In genomic region chr4:105432461-105432860, GRCm38 (mm10) we compare ENCODE assay signal across 28 mouse cellular contexts.
A peak's percentile ranks its signal among the peaks of the same experiment; 100 is the strongest.
DNase-seq lines count a peak whose midpoint lies in the region; ATAC-seq and TF ChIP-seq lines count a peak whose summit lies in the region.
"Had no signal": no experiment of that assay in that cellular context is flagged by ENCODE, and none has a peak within 500 bp of the region (broad histone marks: within the 10 kb centered on the region; RNA-seq: fewer than 3 reads in every experiment).

No protein-coding gene starts in this region.

- TF ChIP-seq CTCF in lung, postnatal 0 days (IDR thresholded peaks at IDR 0.05) = no peak
- no peak for TF ChIP-seq CTCF in lung, adult 2 months (IDR thresholded peaks at IDR 0.05; ENCODE audit: insufficient read depth, low read length)
- TF ChIP-seq CTCF in C2C12 (IDR thresholded peaks at IDR 0.05; ENCODE audit: control insufficient read depth, insufficient read depth, insufficient read length) = no peak

- H3K4me3 ChIP-seq in lung, postnatal 0 days (ENCODE audit: low read depth, low read length) = no peak overlapping the region
- H3K4me3 ChIP-seq in lung, adult 2 months (replicated peaks; ENCODE audit: extremely low read depth, low read depth, low read length) = no peak overlapping the region
- H3K4me3 ChIP-seq in C2C12 (ENCODE audit: insufficient read depth, poor library complexity, severe bottlenecking) = no peak overlapping the region
- H3K4me3 ChIP-seq in liver, embryonic 11.5 days (ENCODE audit: low read depth, low read length) = no peak overlapping the region
- H3K4me3 ChIP-seq: embryonic facial prominence, embryonic 10.5 days; embryonic facial prominence, embryonic 13.5 days; erythroblast, embryonic 14.5 days; forebrain, embryonic 12.5 days; forebrain, embryonic 15.5 days; heart, embryonic 10.5 days; heart, embryonic 13.5 days had no signal

- H3K79me3 ChIP-seq in C2C12 (ENCODE audit: low read depth) = no peaks in the 10 kb centered on the region

- H3K9ac ChIP-seq in lung, postnatal 0 days (replicated peaks; ENCODE audit: low read depth) = no peak overlapping the region
- no peak overlapping the region for H3K9ac ChIP-seq in liver, embryonic 11.5 days (ENCODE audit: low read depth, low read length)
- H3K9ac ChIP-seq: embryonic facial prominence, embryonic 13.5 days; forebrain, embryonic 12.5 days; forebrain, embryonic 15.5 days; heart, embryonic 13.5 days; hindbrain, embryonic 14.5 days had no signal

- no peak; the same call in 1 of the 2 replicates for TF ChIP-seq EP300 in lung, postnatal 0 days (IDR thresholded peaks at IDR 0.05)

- H3K9me3 ChIP-seq in lung, postnatal 0 days (ENCODE audit: low read length) = no peaks in the 10 kb centered on the region
- no peaks in the 10 kb centered on the region for H3K9me3 ChIP-seq in liver, embryonic 11.5 days (ENCODE audit: control insufficient read depth, low read length)
- H3K9me3 ChIP-seq: embryonic facial prominence, embryonic 13.5 days; forebrain, embryonic 12.5 days; forebrain, embryonic 15.5 days; heart, embryonic 10.5 days; heart, embryonic 13.5 days had no signal

- no peak overlapping the region for H3ac ChIP-seq in C2C12 (ENCODE audit: control insufficient read depth, insufficient read length, low read depth)

- no peaks in the 10 kb centered on the region for H3K27me3 ChIP-seq in lung, postnatal 0 days (replicated peaks; ENCODE audit: insufficient read depth, low read length)
- H3K27me3 ChIP-seq in C2C12 (ENCODE audit: control insufficient read depth, insufficient read depth, insufficient read length) = no peaks in the 10 kb centered on the region
- H3K27me3 ChIP-seq in liver, embryonic 11.5 days (replicated peaks; ENCODE audit: control insufficient read depth, insufficient read depth, low read length) = no peaks in the 10 kb centered on the region
- H3K27me3 ChIP-seq: embryonic facial prominence, embryonic 13.5 days; forebrain, embryonic 12.5 days; forebrain, embryonic 15.5 days; heart, embryonic 13.5 days had no signal

- 65% methylated on average over 4 of the region's 4 CpGs for WGBS in lung, postnatal 0 days
- 63% methylated on average over 4 of the region's 4 CpGs for WGBS in lung, adult 2 months
- WGBS in liver, embryonic 11.5 days = 86% methylated on average over 4 of the region's 4 CpGs

- no peaks in the 10 kb centered on the region for H3K36me3 ChIP-seq in lung, postnatal 0 days (ENCODE audit: insufficient read depth, low read length)
- H3K36me3 ChIP-seq in C2C12 (ENCODE audit: control insufficient read depth, insufficient read depth) = no peaks in the 10 kb centered on the region
- H3K36me3 ChIP-seq in liver, embryonic 11.5 days (ENCODE audit: control insufficient read depth, insufficient read depth, low read length) = no peaks in the 10 kb centered on the region
- H3K36me3 ChIP-seq: embryonic facial prominence, embryonic 10.5 days; embryonic facial prominence, embryonic 13.5 days; forebrain, embryonic 12.5 days; forebrain, embryonic 15.5 days; heart, embryonic 10.5 days; heart, embryonic 13.5 days had no signal

- DNase-seq in lung, postnatal 0 days (ENCODE audit: low spot score) = peak; percentile 30
- DNase-seq in lung, adult 2 months = no peak
- peak; percentile 42 for DNase-seq in 3T3-L1 (ENCODE audit: low read depth, low spot score)
- peak; percentile 11 to 28 for DNase-seq in lung, postnatal 4 days
- no peak for DNase-seq in kidney, postnatal 4 days
- no peak for DNase-seq in liver, embryonic 11.5 days (ENCODE audit: low spot score)
- DNase-seq: adrenal gland, adult 8-10 months; adrenal gland, postnatal 25 days; cerebellum, adult 11-12 months; cerebellum, adult 8-10 months; cerebellum, postnatal 10 days; cerebellum, postnatal 36 days; embryo, embryonic 11 days; gastrocnemius, postnatal 25 days; heart, adult 18-20 months; heart, postnatal 14 days; heart, postnatal 4 days had no signal

- H3K4me2 ChIP-seq in lung, postnatal 0 days (replicated peaks; ENCODE audit: low read depth, low read length) = no peak overlapping the region
- no peak overlapping the region for H3K4me2 ChIP-seq in liver, embryonic 11.5 days
- H3K4me2 ChIP-seq: embryonic facial prominence, embryonic 13.5 days; forebrain, embryonic 12.5 days; forebrain, embryonic 15.5 days; heart, embryonic 13.5 days; hindbrain, embryonic 14.5 days had no signal

- no peak overlapping the region for H3K27ac ChIP-seq in lung, postnatal 0 days (ENCODE audit: low read length)
- no peak overlapping the region for H3K27ac ChIP-seq in liver, embryonic 11.5 days (ENCODE audit: low read depth, low read length)
- H3K27ac ChIP-seq: embryonic facial prominence, embryonic 10.5 days; embryonic facial prominence, embryonic 13.5 days; forebrain, embryonic 12.5 days; forebrain, embryonic 15.5 days; heart, embryonic 10.5 days; heart, embryonic 13.5 days; hindbrain, embryonic 14.5 days; hindbrain, postnatal 0 days had no signal

- peak; percentile 64 for ATAC-seq in lung, postnatal 0 days
- ATAC-seq in liver, embryonic 11.5 days (replicated peaks; ENCODE audit: low FRiP score) = no peak
- ATAC-seq: activated CD4-positive, CD25-positive, alpha-beta regulatory T cell, adult 4 months; forebrain, embryonic 15.5 days; hindbrain, postnatal 0 days had no signal

- TF ChIP-seq POLR2A in lung, adult 2 months (IDR thresholded peaks at IDR 0.05; ENCODE audit: borderline replicate concordance, extremely low read depth, low read depth, low read length) = no peak

- no peaks in the 10 kb centered on the region for H3K79me2 ChIP-seq in C2C12 (ENCODE audit: control insufficient read depth, insufficient read depth)

- H3K4me1 ChIP-seq in lung, postnatal 0 days (ENCODE audit: insufficient read depth, low read depth, low read length) = no peaks in the 10 kb centered on the region
- no peaks in the 10 kb centered on the region for H3K4me1 ChIP-seq in lung, adult 2 months (ENCODE audit: control insufficient read depth, insufficient read depth, low read length)
- H3K4me1 ChIP-seq in liver, embryonic 11.5 days (replicated peaks; ENCODE audit: control insufficient read depth, insufficient read depth, low read length) = no peaks in the 10 kb centered on the region
- H3K4me1 ChIP-seq: forebrain, embryonic 12.5 days; forebrain, embryonic 15.5 days had no signal

TF ChIP-seq in C2C12, 6 proteins besides CTCF, POLR2A, EP300 and RAD21:
- no peak for TF ChIP-seq MYOG (IDR thresholded peaks at IDR 0.05; ENCODE audit: control insufficient read depth, extremely low read depth, insufficient read length)
- no peak for TF ChIP-seq FOSL1 (IDR thresholded peaks at IDR 0.05; ENCODE audit: insufficient read depth, low read length, poor library complexity, severe bottlenecking)
- TF ChIP-seq USF1 (IDR thresholded peaks at IDR 0.05; ENCODE audit: low read depth) = peak; percentile 47

Comparison
In these comparisons a context has a peak if more than half of its experiments do, and no peak if none do; other contexts are left out.
1. DNase-seq: peak in lung, postnatal 0 days (single experiment), 3T3-L1 (single experiment) and lung, postnatal 4 days (2 of 2); none in lung, adult 2 months (single experiment), kidney, postnatal 4 days (0 of 2) and liver, embryonic 11.5 days (single experiment).